Mouse (Mus musculus): ENCODE data around the gene Scamp5.

GRCm38 (mm10) chr9:57467271-57467771 lies 539 bp downstream of the Scamp5 start:
- TF ChIP-seq CTCF (IDR thresholded peaks at IDR 0.05; ENCODE audit: low read depth): no peak
- no peak for TF ChIP-seq EP300 (optimal IDR thresholded peaks at IDR 0.05)
